Mouse (Mus musculus): Measurements from ENCODE around the gene Usp20. TPM values are rescaled to one million over a fixed set of nuclear protein-coding genes. Genes with fewer than 3 reads are reported as not detected.

Usp20 gene
- polyA plus RNA-seq, 1 experiment from 2014 or later: 15.7 TPM

GRCm38 (mm10) chr2:30958726-30959125, 23.4 kb upstream of the Usp20 start:
- WGBS: 89% methylated on average over 14 of the region's 14 CpGs
- Histone ChIP-seq H3K9me3 (no peaks in the 10 kb centered on the region), H3K36me3 (peaks cover 93% of the 10 kb centered on the region), H3K4me1 (peaks cover 26% of the 10 kb centered on the region), H3K27me3 (ENCODE audit: insufficient read depth, poor library complexity, severe bottlenecking) (no peaks in the 10 kb centered on the region), H3K4me3 (no peak overlapping the region), H3K27ac (no peak overlapping the region)
- no peak for DNase-seq (ENCODE audit: low spot score)

GRCm38 (mm10) chr2:30959856-30960255, 22.2 kb upstream of the Usp20 start:
- no peaks in the 10 kb centered on the region for H3K27me3 ChIP-seq (ENCODE audit: insufficient read depth, poor library complexity, severe bottlenecking)
- H3K4me3 ChIP-seq: no peak overlapping the region
- H3K4me1 ChIP-seq: peaks cover 23% of the 10 kb centered on the region
- no peak for DNase-seq (ENCODE audit: low spot score)
- H3K9me3 ChIP-seq: no peaks in the 10 kb centered on the region
- H3K36me3 ChIP-seq: peaks cover 100% of the 10 kb centered on the region
- 51% methylated on average over 5 of the region's 5 CpGs for WGBS
- H3K27ac ChIP-seq: no peak overlapping the region

GRCm38 (mm10) chr2:30962570-30963254, 19.4 kb upstream of the Usp20 start:
- H3K4me3 ChIP-seq: no peak overlapping the region
- H3K27me3 ChIP-seq (ENCODE audit: insufficient read depth, poor library complexity, severe bottlenecking): no peaks in the 10 kb centered on the region
- no peak overlapping the region for H3K27ac ChIP-seq
- no peaks in the 10 kb centered on the region for H3K9me3 ChIP-seq
- H3K4me1 ChIP-seq: peaks cover 40% of the 10 kb centered on the region
- H3K36me3 ChIP-seq: peaks cover 88% of the 10 kb centered on the region
- DNase-seq (ENCODE audit: low spot score): no peak
- WGBS: 70% methylated on average over 11 of the region's 11 CpGs

- Histone ChIP-seq H3K27ac (no peak overlapping the region), H3K9me3 (no peaks in the 10 kb centered on the region), H3K4me3 (no peak overlapping the region), H3K4me1 (peaks cover 40% of the 10 kb centered on the region), H3K36me3 (peaks cover 62% of the 10 kb centered on the region), H3K27me3 (ENCODE audit: insufficient read depth, poor library complexity, severe bottlenecking) (no peaks in the 10 kb centered on the region)
- 94% methylated on average over 8 of the region's 8 CpGs for WGBS
- no peak for DNase-seq (ENCODE audit: low spot score)
These were observed 16.5 kb upstream of the Usp20 start for GRCm38 (mm10) chr2:30965627-30966026.

GRCm38 (mm10) chr2:30966826-30967225, 15.3 kb upstream of the Usp20 start:
- Histone ChIP-seq H3K4me3 (peak overlapping the region; percentile 83), H3K27ac (peak overlapping the region; percentile 89), H3K4me1 (peaks cover 40% of the 10 kb centered on the region), H3K36me3 (peaks cover 55% of the 10 kb centered on the region), H3K9me3 (no peaks in the 10 kb centered on the region), H3K27me3 (ENCODE audit: insufficient read depth, poor library complexity, severe bottlenecking) (no peaks in the 10 kb centered on the region)
- no peak for DNase-seq (ENCODE audit: low spot score)
- whole genome bisulfite sequencing: 25% methylated on average over 16 of the region's 16 CpGs

GRCm38 (mm10) chr2:30967352-30968327, 14.4 kb upstream of the Usp20 start, which contains the start of gene Tor1a:
Gene Tor1a (minus strand): TSS chr2:30967933.
- Histone ChIP-seq H3K9me3 (no peaks in the 10 kb centered on the region), H3K36me3 (peaks cover 52% of the 10 kb centered on the region)
- DNase-seq (ENCODE audit: low spot score): peak; percentile 95

GRCm38 (mm10) chr2:30983024-30983423, 945 bp downstream of the Usp20 start:
- DNase-seq (ENCODE audit: low spot score): no peak
- H3K36me3 ChIP-seq: peaks cover 21% of the 10 kb centered on the region
- no peaks in the 10 kb centered on the region for H3K9me3 ChIP-seq
- H3K27ac ChIP-seq: peak overlapping the region; percentile 85; the same call in 1 of the 2 replicates
- WGBS: 50% methylated on average over 7 of the region's 7 CpGs
- H3K4me3 ChIP-seq: peak overlapping the region; percentile 85
- peaks cover 38% of the 10 kb centered on the region for H3K4me1 ChIP-seq
- no peaks in the 10 kb centered on the region for H3K27me3 ChIP-seq (ENCODE audit: insufficient read depth, poor library complexity, severe bottlenecking)

More at GRCm38 (mm10) chr2:30967352-30968327, 14.4 kb upstream of the Usp20 start, which contains the start of gene Tor1a:
- Histone ChIP-seq H3K27me3 (ENCODE audit: insufficient read depth, poor library complexity, severe bottlenecking) (no peaks in the 10 kb centered on the region), H3K4me3 (peak within 1 kb of the TSS; percentile 83), H3K27ac (peak within 1 kb of the TSS; percentile 89), H3K4me1 (peaks cover 40% of the 10 kb centered on the region)
- 2% methylated on average over 59 of the region's 59 CpGs for WGBS

GRCm38 (mm10) chr2:30985111-30986020, 3.3 kb downstream of the Usp20 start:
- Histone ChIP-seq H3K27ac (peak overlapping the region; percentile 23; the same call in 1 of the 2 replicates), H3K27me3 (ENCODE audit: insufficient read depth, poor library complexity, severe bottlenecking) (no peaks in the 10 kb centered on the region), H3K4me1 (peaks cover 42% of the 10 kb centered on the region), H3K36me3 (0 out of 2 replicates have a peak, but pooled peaks cover under 1% of the 10 kb centered on the region), H3K9me3 (no peaks in the 10 kb centered on the region), H3K4me3 (peak overlapping the region; percentile 36)
- no peak for DNase-seq (ENCODE audit: low spot score)
- WGBS: 21% methylated on average over 17 of the region's 17 CpGs

- Histone ChIP-seq H3K9me3 (no peaks in the 10 kb centered on the region), H3K27ac (no peak overlapping the region), H3K4me3 (no peak overlapping the region), H3K27me3 (ENCODE audit: insufficient read depth, poor library complexity, severe bottlenecking) (no peaks in the 10 kb centered on the region), H3K4me1 (peaks cover 21% of the 10 kb centered on the region), H3K36me3 (no peaks in the 10 kb centered on the region)
- 80% methylated on average over 9 of the region's 9 CpGs for WGBS
- DNase-seq (ENCODE audit: low spot score): no peak
These were observed 8.1 kb downstream of the Usp20 start for GRCm38 (mm10) chr2:30990221-30990620.

- Histone ChIP-seq H3K4me3 (no peak overlapping the region), H3K4me1 (peaks cover 27% of the 10 kb centered on the region), H3K27me3 (ENCODE audit: insufficient read depth, poor library complexity, severe bottlenecking) (no peaks in the 10 kb centered on the region), H3K9me3 (no peaks in the 10 kb centered on the region), H3K27ac (peak overlapping the region; percentile 79; the same call in 1 of the 2 replicates), H3K36me3 (peaks cover 9% of the 10 kb centered on the region)
- DNase-seq (ENCODE audit: low spot score): no peak
- WGBS: 91% methylated on average over 4 of the region's 4 CpGs
These were observed 12.8 kb downstream of the Usp20 start for GRCm38 (mm10) chr2:30994853-30995252.

GRCm38 (mm10) chr2:30995432-30995996, 13.4 kb downstream of the Usp20 start:
- Histone ChIP-seq H3K9me3 (no peaks in the 10 kb centered on the region), H3K4me3 (no peak overlapping the region), H3K27me3 (ENCODE audit: insufficient read depth, poor library complexity, severe bottlenecking) (no peaks in the 10 kb centered on the region), H3K27ac (peak overlapping the region; percentile 79), H3K36me3 (peaks cover 14% of the 10 kb centered on the region), H3K4me1 (peaks cover 25% of the 10 kb centered on the region)
- WGBS: 70% methylated on average over 11 of the region's 11 CpGs
- DNase-seq (ENCODE audit: low spot score): no peak

All from heart, embryonic 10.5 days (tissue).